8 mouse cellular contexts compared by ENCODE assay signal in genomic region chr2:20967646-20968351, GRCm38 (mm10). TPM values are rescaled to one million over a fixed set of nuclear protein-coding genes. Genes with fewer than 3 reads are reported as not detected.
DNase-seq lines count a peak whose midpoint lies in the region; ATAC-seq and TF ChIP-seq lines count a peak whose summit lies in the region.

No protein-coding gene starts in this region.

- no peaks in the 10 kb centered on the region for H3K27me3 ChIP-seq in intestine, postnatal 0 days (replicated peaks; ENCODE audit: control insufficient read depth, insufficient read depth, low read length)

- no peaks in the 10 kb centered on the region for H3K36me3 ChIP-seq in intestine, postnatal 0 days (ENCODE audit: control insufficient read depth, insufficient read depth)

- 0 out of 2 replicates have a peak, but pooled peaks cover 6% of the 10 kb centered on the region for H3K4me1 ChIP-seq in intestine, postnatal 0 days (replicated peaks; ENCODE audit: control insufficient read depth, insufficient read depth, low read length)
- peaks cover 8% of the 10 kb centered on the region for H3K4me1 ChIP-seq in lung, adult 2 months (ENCODE audit: control insufficient read depth, insufficient read depth, low read length)

- TF ChIP-seq POLR2A in brain, embryonic 14.5 days (IDR thresholded peaks at IDR 0.05; ENCODE audit: borderline replicate concordance, extremely low read depth, insufficient read depth, insufficient read length, poor library complexity, severe bottlenecking): no peak
- TF ChIP-seq POLR2A in lung, adult 2 months (IDR thresholded peaks at IDR 0.05; ENCODE audit: borderline replicate concordance, extremely low read depth, low read depth, low read length): no peak

- intact Hi-C loops in left cerebral cortex, postnatal 14 days (cut with DNase I): loop anchor here (5.0 kb wide), 3 partner anchors 70 to 220 kb away; no protein-coding TSS in a partner anchor

- peak overlapping the region; percentile 78 for H3K4me2 ChIP-seq in intestine, postnatal 0 days (replicated peaks; ENCODE audit: low read depth)

- H3K9ac ChIP-seq in intestine, postnatal 0 days (ENCODE audit: low read depth, low read length): peak overlapping the region; percentile 94

- H3K9me3 ChIP-seq in intestine, postnatal 0 days (ENCODE audit: control insufficient read depth): no peaks in the 10 kb centered on the region

- TF ChIP-seq CTCF in layer of hippocampus, adult 2 months (conservative IDR thresholded peaks at IDR 0.05): no peak
- no peak for TF ChIP-seq CTCF in brain, embryonic 14.5 days (IDR thresholded peaks at IDR 0.05; ENCODE audit: borderline replicate concordance, extremely low read depth, insufficient read depth, insufficient read length)
- no peak for TF ChIP-seq CTCF in intestine, postnatal 0 days (IDR thresholded peaks at IDR 0.05; ENCODE audit: low read depth)
- no peak for TF ChIP-seq CTCF in lung, adult 2 months (IDR thresholded peaks at IDR 0.05; ENCODE audit: insufficient read depth, low read length)

- under 1% methylated on average over 56 of the region's 57 CpGs for WGBS in intestine, postnatal 0 days
- WGBS in lung, adult 2 months: under 1% methylated on average over 57 of the region's 57 CpGs

- peak; percentile 9; the same call in 1 of the 2 replicates for ATAC-seq in intestine, postnatal 0 days

- peak overlapping the region; percentile 96 for H3K27ac ChIP-seq in layer of hippocampus, adult 2 months
- H3K27ac ChIP-seq in intestine, postnatal 0 days (ENCODE audit: low read depth, low read length): peak overlapping the region; percentile 99

- no peak for DNase-seq in layer of hippocampus, adult 2 months (ENCODE audit: low spot score in 2 of 2)
- no peak for DNase-seq in layer of hippocampus, adult 8-10 months (ENCODE audit: low spot score in 2 of 2)
- peak; percentile 70 for DNase-seq in brain, embryonic 14.5 days (ENCODE audit: low read depth)
- peak; percentile 7 to 18 for DNase-seq in gastrocnemius, adult 8-10 months (ENCODE audit: low spot score in 2 of 2)
- DNase-seq in lung, adult 2 months: peak; percentile 58
- DNase-seq in retina, postnatal 7 days (ENCODE audit: low read depth, low spot score): peak; percentile 11
- no peak for DNase-seq in left cerebral cortex, postnatal 14 days (ENCODE audit: low spot score in 2 of 2)

- H3K4me3 ChIP-seq in layer of hippocampus, adult 2 months: peak overlapping the region; percentile 98
- H3K4me3 ChIP-seq in intestine, postnatal 0 days (ENCODE audit: low read depth, low read length): peak overlapping the region; percentile 95
- H3K4me3 ChIP-seq in lung, adult 2 months (replicated peaks; ENCODE audit: extremely low read depth, low read depth, low read length): peak overlapping the region; percentile 86

RNA-seq across cellular contexts. Expression of gene Arhgap21, which starts 0.9 kb away (rescaled TPM):
- total RNA-seq in layer of hippocampus, adult 2 months (2021): 100 to 1,000 TPM; 358 to 386 TPM
- 100 to 1,000 TPM; 309 to 366 (median 334) TPM for total RNA-seq in layer of hippocampus, adult 8-10 months (2022)
- polyA plus RNA-seq in brain, embryonic 14.5 days (2012; rRNA removed): 62.6 and 107 TPM in 2 replicates
- 10 to 100 TPM; 30.0 to 33.0 (median 30.3) TPM for total RNA-seq in gastrocnemius, adult 8-10 months (2022)
- polyA plus RNA-seq in intestine, postnatal 0 days (2015; fragmentation: Nextera tagmentation; extraction: Ambion mirVana): 6.5 and 6.9 TPM in 2 replicates
- 19.4 and 33.4 TPM in 2 replicates for polyA plus RNA-seq in lung, adult 2 months (2012; rRNA removed)
- 100 to 1,000 TPM; 213 to 217 TPM for total RNA-seq in left cerebral cortex, postnatal 14 days (2021)

Comparison
In these comparisons a context has a peak if more than half of its experiments do, and no peak if none do; other contexts are left out.
1. DNase-seq: peak in brain, embryonic 14.5 days (single experiment), gastrocnemius, adult 8-10 months (2 of 2), lung, adult 2 months (single experiment) and retina, postnatal 7 days (single experiment); none in layer of hippocampus, adult 2 months (0 of 2), layer of hippocampus, adult 8-10 months (0 of 2) and left cerebral cortex, postnatal 14 days (0 of 2).
2. RNA of gene Arhgap21, which starts 0.9 kb away (total RNA-seq): 358 to 386 TPM in layer of hippocampus, adult 2 months, 309 to 366 TPM in layer of hippocampus, adult 8-10 months and 213 to 217 TPM in left cerebral cortex, postnatal 14 days; 30.0 to 33.0 TPM in gastrocnemius, adult 8-10 months; every median in the first group is over 4 times any median in the second.
3. Peak in every context shown above with its lines, with median percentiles within 50 percentile points of each other: H3K4me3 ChIP-seq.